Mouse (Mus musculus) CH12.LX (cell line): Measurements from ENCODE around the gene Car1. TPM values are rescaled to one million over a fixed set of nuclear protein-coding genes. Genes with fewer than 3 reads are reported as not detected.

Experiments used
- DNase-seq: peaks from one replicate; pipeline ENCODE4 v3.0.0-alpha.2; 2013; ENCODE audit errors: extremely low read depth
- H3K27ac ChIP-seq: 2 replicates; pipeline ENCODE4 v1.5.1; 2012; ENCODE audit warnings: low read depth, mild to moderate bottlenecking, control low read depth, moderate library complexity; ENCODE audit not compliant: insufficient read depth
- H3K27me3 ChIP-seq: replicated peaks from 2 replicates; pipeline ENCODE3; 2012; ENCODE audit warnings: inconsistent platforms
- H3K36me3 ChIP-seq, 2 experiments: replicated peaks in 1 of 2; 2 replicates each; pipeline versions ENCODE3 to v1.6.1; 2012; ENCODE audit warnings: inconsistent platforms in 1 of 2, low read length in 1 of 2, mild to moderate bottlenecking in 1 of 2, mixed read lengths in 1 of 2, moderate library complexity in 1 of 2; ENCODE audit not compliant: control insufficient read depth in 1 of 2, insufficient read depth in 1 of 2
- H3K4me1 ChIP-seq, 2 experiments: 2 replicates each; pipeline ENCODE4 v1.6.1; 2012; ENCODE audit warnings: inconsistent platforms in 1 of 2, moderate library complexity in 1 of 2; ENCODE audit not compliant: insufficient read depth in 2 of 2, control insufficient read depth in 1 of 2
- H3K4me2 ChIP-seq: 2 replicates; pipeline ENCODE4 v1.6.1; 2012; ENCODE audit warnings: low read depth, mild to moderate bottlenecking, control low read depth; ENCODE audit not compliant: poor library complexity, insufficient read depth, severe bottlenecking
- H3K4me3 ChIP-seq, 3 experiments: fragments of 150-350 bp in 1 of 3; sonication (generic) in 1 of 3; replicated peaks in 1 of 3; 2 replicates each; pipeline versions ENCODE3 to v1.5.1; 2011 to 2012; ENCODE audit warnings: low read depth in 2 of 3, low read length in 2 of 3, mild to moderate bottlenecking in 2 of 3, moderate library complexity in 2 of 3, control low read depth in 1 of 3, improper control_type of control experiment in 1 of 3, inconsistent platforms in 1 of 3, mixed read lengths in 1 of 3; ENCODE audit not compliant: poor library complexity in 1 of 3
- H3K79me2 ChIP-seq: replicated peaks from 2 replicates; pipeline ENCODE4 v1.6.1; 2012; ENCODE audit warnings: mild to moderate bottlenecking, moderate library complexity; ENCODE audit not compliant: control insufficient read depth, poor library complexity, insufficient read depth, severe bottlenecking; ENCODE audit errors: extremely low read depth
- H3K9ac ChIP-seq: 2 replicates; pipeline ENCODE4 v1.6.1; 2012; ENCODE audit warnings: low read depth, mild to moderate bottlenecking, control low read depth, moderate library complexity; ENCODE audit not compliant: insufficient read depth
- H3K9me3 ChIP-seq: replicated peaks from 2 replicates; pipeline ENCODE3; 2012; ENCODE audit warnings: low read length, inconsistent platforms, mixed read lengths
- CHD1 ChIP-seq: IDR thresholded peaks from 2 replicates; pipeline ENCODE4 v1.6.1; 2012; ENCODE audit warnings: low read depth, low read length, improper control_type of control experiment, inconsistent platforms
- CHD2 ChIP-seq: IDR thresholded peaks from 2 replicates; pipeline ENCODE4 v1.6.1; 2011; ENCODE audit warnings: low read length, improper control_type of control experiment
- E2F4 ChIP-seq: IDR thresholded peaks from 2 replicates; pipeline ENCODE4 v1.6.1; 2011; ENCODE audit warnings: low read depth, low read length, improper control_type of control experiment; ENCODE audit not compliant: insufficient replicate concordance
- ELF1 ChIP-seq: IDR thresholded peaks from 2 replicates; pipeline ENCODE4 v1.6.1; 2014; ENCODE audit warnings: low read depth, mild to moderate bottlenecking, inconsistent platforms, low read length, improper control_type of control experiment
- IRF4 ChIP-seq: IDR thresholded peaks from 2 replicates; pipeline ENCODE4 v1.6.1; 2014; ENCODE audit warnings: low read depth, mild to moderate bottlenecking, inconsistent platforms, low read length, improper control_type of control experiment
- JUN ChIP-seq: IDR thresholded peaks from 2 replicates; pipeline ENCODE4 v1.6.1; 2011; ENCODE audit warnings: low read depth, mild to moderate bottlenecking, low read length, improper control_type of control experiment, moderate library complexity; ENCODE audit not compliant: insufficient read depth
- MAFK ChIP-seq: IDR thresholded peaks from 2 replicates; pipeline ENCODE4 v1.6.1; 2011; ENCODE audit warnings: low read length, improper control_type of control experiment; ENCODE audit not compliant: insufficient replicate concordance
- MAX ChIP-seq: IDR thresholded peaks from 2 replicates; pipeline ENCODE4 v1.6.1; 2011; ENCODE audit warnings: low read length, improper control_type of control experiment
- MXI1 ChIP-seq: IDR thresholded peaks from 2 replicates; pipeline ENCODE4 v1.6.1; 2011; ENCODE audit warnings: mild to moderate bottlenecking, low read depth, low read length, improper control_type of control experiment
- NELFE ChIP-seq: IDR thresholded peaks from 2 replicates; pipeline ENCODE4 v1.6.1; 2011; ENCODE audit warnings: low read depth, low read length, improper control_type of control experiment
- PAX5 ChIP-seq: IDR thresholded peaks from 2 replicates; pipeline ENCODE4 v1.6.1; 2012; ENCODE audit warnings: low read length, inconsistent platforms, mixed read lengths
- POLR2AphosphoS2 ChIP-seq: IDR thresholded peaks from 2 replicates; pipeline ENCODE4 v1.6.1; 2011; ENCODE audit warnings: low read depth, low read length, improper control_type of control experiment
- RAD21 ChIP-seq: IDR thresholded peaks from 2 replicates; pipeline ENCODE4 v1.6.1; 2011; ENCODE audit warnings: low read depth, mild to moderate bottlenecking, low read length, improper control_type of control experiment, moderate library complexity
- TBP ChIP-seq: conservative IDR thresholded peaks from 2 replicates; pipeline ENCODE4 v1.6.1; 2011; ENCODE audit warnings: low read depth, low read length, improper control_type of control experiment
- UBTF ChIP-seq: IDR thresholded peaks from 2 replicates; pipeline ENCODE4 v1.6.1; 2012; ENCODE audit warnings: low read depth, mild to moderate bottlenecking, inconsistent platforms, low read length, improper control_type of control experiment, moderate library complexity
- USF2 ChIP-seq: conservative IDR thresholded peaks from 2 replicates; pipeline ENCODE4 v1.6.1; 2011; ENCODE audit warnings: low read depth, low read length, improper control_type of control experiment
- ZMIZ1 ChIP-seq: IDR thresholded peaks from 2 replicates; pipeline ENCODE4 v1.6.1; 2012; ENCODE audit warnings: low read depth, mild to moderate bottlenecking, inconsistent platforms, low read length, improper control_type of control experiment
- dilution Hi-C: fragments of 300-500 bp; cut with MboI; formaldehyde crosslinking; loops from 2 replicates; pipeline ENCODE4 v1.14.3; 2020; ENCODE audit warnings: low sequenced_read_pairs; ENCODE audit not compliant: extremely low pct_unique_long_range_greater_than_20kb, extremely low pct_ligation_motif_present
- in situ Hi-C: fragments of 300-500 bp; cut with MboI; formaldehyde crosslinking; loops from 3 replicates; pipeline ENCODE4 v1.14.3; 2019; ENCODE audit warnings: low sequenced_read_pairs, low pct_ligation_motif_present, low pct_unique_long_range_greater_than_20kb, mixed read lengths
- polyA plus RNA-seq: library from polyadenylated mRNA; unstranded; fragments of >175 nt; gene quantifications from 2 replicates; pipeline ENCODE4 v1.2.1, GENCODE M21; 2012; ENCODE audit warnings: low read depth; ENCODE audit not compliant: insufficient read length
- total RNA-seq, 2 experiments: library from RNA; depleted of rRNA; stranded (reverse); fragments of 300-350 nt in 1 of 2; fragments of >200 nt in 1 of 2; gene quantifications; 2 replicates each; pipeline ENCODE4 v1.2.3; 2012 to 2014

Gene Car1
- total and polyA plus RNA-seq, 3 experiments, result 0.26 TPM; not detected in 2

- TF ChIP-seq CHD1 (no peak), JUN (no peak), CHD2 (no peak), ZMIZ1 (no peak), UBTF (no peak), MXI1 (no peak), MAFK (no peak)
- Histone ChIP-seq H3K4me2 (no peak overlapping the region), H3K27me3 (no peaks in the 10 kb centered on the region), H3K9me3 (no peaks in the 10 kb centered on the region), H3K36me3 (no peaks in the 10 kb centered on the region), H3K79me2 (no peaks in the 10 kb centered on the region), H3K4me1 (no peaks in the 10 kb centered on the region), H3K27ac (no peak overlapping the region), H3K4me3 (no peak overlapping the region), H3K9ac (no peak overlapping the region)
- dilution Hi-C loops (no loop called here), in situ Hi-C loops (no loop called here)
- DNase-seq, result no peak
Measured at GRCm38 (mm10) chr3:14805962-14806361, 2.2 kb downstream of the Car1 start.

GRCm38 (mm10) chr3:14804906-14805305 is 3.3 kb downstream of the Car1 start:
- dilution Hi-C loops (no loop called here), in situ Hi-C loops (no loop called here)
- H3K4me2 ChIP-seq, result no peak overlapping the region
- H3K79me2 ChIP-seq, result no peaks in the 10 kb centered on the region
- no peak overlapping the region for H3K9ac ChIP-seq
- no peak overlapping the region for H3K27ac ChIP-seq
- no peak overlapping the region for H3K4me3 ChIP-seq
- DNase-seq, result no peak
- no peak for TF ChIP-seq IRF4
- no peak for TF ChIP-seq MAX
- TF ChIP-seq POLR2AphosphoS2, result no peak
- no peak for TF ChIP-seq USF2
- no peak for TF ChIP-seq TBP
- no peak for TF ChIP-seq PAX5
- TF ChIP-seq RAD21, result no peak
- no peak for TF ChIP-seq E2F4
- no peak for TF ChIP-seq NELFE
- TF ChIP-seq ELF1, result no peak
- no peaks in the 10 kb centered on the region for H3K9me3 ChIP-seq
- no peaks in the 10 kb centered on the region for H3K27me3 ChIP-seq
- H3K4me1 ChIP-seq, result no peaks in the 10 kb centered on the region
- H3K36me3 ChIP-seq, result no peaks in the 10 kb centered on the region
